Mouse (Mus musculus) heart, postnatal 25 days (tissue): ENCODE results near the gene Pde8b. TPM values are rescaled to one million over a fixed set of nuclear protein-coding genes. Genes with fewer than 3 reads are reported as not detected.

ENCODE experiments used
- DNase-seq: peaks from one replicate; pipeline ENCODE4 v3.0.0; 2022; ENCODE audit warnings: low spot score
- intact Hi-C: fragments of 180-260 bp; cut with DNase I; formaldehyde crosslinking; loops from one replicate; pipeline ENCODE4 v1.15.1; 2025
- total RNA-seq, 2 experiments: library from RNA; stranded (reverse); gene quantifications; 2 replicates each; pipeline ENCODE4 v1.2.3; 2021

The Pde8b gene
- total RNA-seq, 2 experiments from 2014 or later, result 3.4 to 3.9 TPM

DNA sequence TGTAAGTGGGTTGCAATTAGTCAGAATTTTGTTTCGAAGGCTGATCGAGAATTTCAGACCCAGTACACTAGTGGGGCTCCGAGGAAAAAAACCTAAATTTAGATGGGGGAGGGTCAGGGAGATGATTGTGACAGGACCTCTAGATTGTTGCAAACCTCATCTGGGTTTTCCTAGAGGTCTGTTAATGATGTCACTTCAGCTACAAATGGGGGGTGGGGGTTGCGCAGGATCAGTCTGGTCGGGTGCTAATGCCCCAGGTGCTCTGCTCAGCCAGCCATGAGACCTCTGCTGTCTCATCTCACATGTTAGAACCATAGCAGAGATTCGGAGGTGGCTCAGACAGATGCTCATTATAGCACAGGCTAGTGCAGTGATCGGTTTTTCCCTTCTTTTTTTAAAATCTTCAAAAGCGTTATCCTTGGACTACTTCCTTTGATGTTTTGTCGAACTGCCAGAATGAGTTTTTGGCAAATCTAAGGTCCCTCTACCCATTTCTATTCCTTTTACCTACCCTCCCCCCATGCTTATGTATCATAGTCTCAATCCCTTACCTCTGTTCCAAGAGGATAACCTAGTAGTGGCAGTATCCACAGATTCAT is 209.9 kb downstream of the Pde8b start:
- DNase-seq, result no peak
- intact Hi-C loops, result no loop called here

- intact Hi-C loops, result no loop called here
- DNase-seq, result no peak
Measured at GRCm38 (mm10) chr13:95038200-95038599, 211.9 kb downstream of the Pde8b start.

DNA sequence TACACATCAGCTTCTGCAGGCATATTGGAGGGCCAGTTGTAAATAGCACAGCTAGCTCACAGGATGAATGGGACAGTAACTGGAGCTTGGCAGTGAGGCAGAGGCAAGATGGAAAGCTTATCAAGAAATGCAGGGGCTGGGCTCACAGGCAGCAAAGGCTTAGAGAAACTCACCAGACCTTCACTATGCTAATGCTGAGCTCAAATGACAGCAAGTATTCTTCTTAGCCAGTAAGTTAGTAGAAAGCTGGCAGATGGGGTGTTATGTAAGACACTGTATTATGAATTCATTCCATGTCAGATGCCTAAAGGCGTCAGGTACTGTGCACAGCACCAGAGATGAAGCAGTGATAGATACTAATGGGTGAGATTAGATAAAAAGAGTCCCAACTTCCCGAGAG is 215.4 kb downstream of the Pde8b start:
- intact Hi-C loops, result no loop called here

DNA sequence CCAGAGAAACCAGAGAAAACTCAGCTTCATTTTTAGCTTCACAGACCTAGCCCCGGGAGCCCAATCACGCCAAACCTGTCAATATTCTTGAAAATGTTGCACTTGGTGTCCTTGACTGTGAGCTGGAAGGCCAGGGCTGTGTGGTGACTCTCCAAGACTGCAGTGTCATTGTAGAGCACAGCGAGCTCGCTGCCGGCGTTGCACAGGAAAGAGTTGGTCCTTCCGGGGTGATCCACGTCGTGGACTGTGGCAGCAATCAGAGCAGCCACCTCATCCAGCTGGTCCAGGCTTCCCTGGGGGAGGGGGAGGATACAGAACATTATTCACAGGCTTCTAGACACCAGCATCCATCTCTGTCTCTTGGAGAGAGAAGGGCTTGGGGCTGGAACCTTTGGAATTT is 216.0 kb downstream of the Pde8b start:
- intact Hi-C loops, result no loop called here
- no peak for DNase-seq

More for the DNA sequence above, 215.4 kb downstream of the Pde8b start:
- no peak for DNase-seq

- no peak for DNase-seq
- intact Hi-C loops, result no loop called here
Measured at GRCm38 (mm10) chr13:95032973-95033372, 217.2 kb downstream of the Pde8b start.

GRCm38 (mm10) chr13:95032127-95032831 is 217.9 kb downstream of the Pde8b start:
- DNase-seq, result no peak
- intact Hi-C loops, result no loop called here

GRCm38 (mm10) chr13:95030828-95031227 is 219.3 kb downstream of the Pde8b start:
- no peak for DNase-seq
- intact Hi-C loops, result no loop called here

- no peak for DNase-seq
- intact Hi-C loops, result no loop called here
Measured at GRCm38 (mm10) chr13:95020216-95020615, 229.9 kb downstream of the Pde8b start.

GRCm38 (mm10) chr13:95019345-95019744 is 230.8 kb downstream of the Pde8b start:
- intact Hi-C loops, result loop anchor here (2.0 kb wide), 1 partner anchor 269 kb away; no protein-coding TSS in a partner anchor
- DNase-seq, result no peak

DNA sequence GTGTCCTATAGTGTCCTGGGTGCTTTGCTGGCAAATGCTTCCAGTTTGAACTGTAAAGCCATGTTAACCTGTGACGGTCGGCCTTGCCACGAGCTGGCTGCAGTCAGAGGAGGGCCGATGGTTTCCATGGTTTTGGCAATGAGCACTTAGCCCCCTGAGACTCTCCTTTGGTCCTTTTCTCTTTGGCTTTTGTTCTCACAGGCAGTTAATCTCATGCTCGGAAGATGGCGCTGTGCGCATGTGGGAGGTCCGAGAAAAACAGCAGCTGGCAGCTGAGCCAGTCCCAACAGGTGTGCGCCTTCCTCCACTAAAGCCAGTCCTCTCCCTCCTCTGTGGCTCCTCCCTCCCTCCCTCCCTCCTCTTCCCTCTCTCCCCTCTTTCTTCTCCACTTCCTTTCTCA is 232.2 kb downstream of the Pde8b start:
- no peak for DNase-seq
- intact Hi-C loops, result loop anchor here (1.0 to 2.0 kb wide), 2 partner anchors 271 to 328 kb away; no protein-coding TSS in a partner anchor

GRCm38 (mm10) chr13:95017278-95017677 is 232.9 kb downstream of the Pde8b start:
- no peak for DNase-seq
- intact Hi-C loops, result no loop called here

- DNase-seq, result no peak
- intact Hi-C loops, result no loop called here
Measured at GRCm38 (mm10) chr13:95011546-95012257, 238.4 kb downstream of the Pde8b start.

DNA sequence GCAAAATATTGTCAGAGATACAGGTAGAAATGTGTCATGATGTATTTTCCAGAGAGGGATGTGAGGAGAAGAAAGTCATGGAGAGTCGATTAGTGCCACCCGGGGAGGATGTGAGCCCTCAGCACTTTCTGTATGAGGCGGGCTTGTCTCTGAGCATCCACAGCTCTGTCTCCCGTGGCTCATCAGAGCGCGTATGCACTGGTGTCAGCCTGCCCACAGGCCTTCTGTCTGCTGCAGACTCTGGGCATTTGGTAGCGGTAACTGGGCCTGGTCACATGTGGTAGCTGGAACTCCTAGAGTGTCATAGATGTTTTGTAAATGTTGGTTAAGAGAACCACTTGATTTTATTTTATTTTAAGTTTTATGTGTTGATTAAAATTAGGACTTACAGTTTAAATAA is 240.9 kb downstream of the Pde8b start:
- intact Hi-C loops, result no loop called here
- no peak for DNase-seq

DNA sequence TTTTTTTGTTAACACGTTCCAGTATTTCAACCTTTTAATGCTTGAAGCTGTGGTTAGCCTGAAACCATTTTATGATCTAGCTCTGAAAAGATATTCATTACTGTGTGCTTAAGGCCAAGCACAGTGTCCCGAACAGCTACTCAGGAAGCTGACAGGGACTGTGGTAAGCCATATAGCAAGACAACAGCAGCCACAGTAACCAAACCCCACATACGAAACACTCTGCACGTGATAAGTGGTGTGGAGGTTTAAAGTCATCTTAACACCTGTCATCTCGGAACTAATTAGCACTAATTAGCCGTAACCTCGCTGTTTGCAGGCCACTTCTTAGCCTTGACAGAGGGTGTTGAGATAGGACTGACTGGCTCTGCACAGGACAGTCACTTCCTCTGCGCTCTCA is 242.9 kb downstream of the Pde8b start:
- DNase-seq, result no peak
- intact Hi-C loops, result no loop called here

- no peak for DNase-seq
- intact Hi-C loops, result no loop called here
Measured at GRCm38 (mm10) chr13:94990516-94990915, 259.6 kb downstream of the Pde8b start.

GRCm38 (mm10) chr13:94979081-94979480 is 271.1 kb downstream of the Pde8b start:
- no peak for DNase-seq
- intact Hi-C loops, result no loop called here

DNA sequence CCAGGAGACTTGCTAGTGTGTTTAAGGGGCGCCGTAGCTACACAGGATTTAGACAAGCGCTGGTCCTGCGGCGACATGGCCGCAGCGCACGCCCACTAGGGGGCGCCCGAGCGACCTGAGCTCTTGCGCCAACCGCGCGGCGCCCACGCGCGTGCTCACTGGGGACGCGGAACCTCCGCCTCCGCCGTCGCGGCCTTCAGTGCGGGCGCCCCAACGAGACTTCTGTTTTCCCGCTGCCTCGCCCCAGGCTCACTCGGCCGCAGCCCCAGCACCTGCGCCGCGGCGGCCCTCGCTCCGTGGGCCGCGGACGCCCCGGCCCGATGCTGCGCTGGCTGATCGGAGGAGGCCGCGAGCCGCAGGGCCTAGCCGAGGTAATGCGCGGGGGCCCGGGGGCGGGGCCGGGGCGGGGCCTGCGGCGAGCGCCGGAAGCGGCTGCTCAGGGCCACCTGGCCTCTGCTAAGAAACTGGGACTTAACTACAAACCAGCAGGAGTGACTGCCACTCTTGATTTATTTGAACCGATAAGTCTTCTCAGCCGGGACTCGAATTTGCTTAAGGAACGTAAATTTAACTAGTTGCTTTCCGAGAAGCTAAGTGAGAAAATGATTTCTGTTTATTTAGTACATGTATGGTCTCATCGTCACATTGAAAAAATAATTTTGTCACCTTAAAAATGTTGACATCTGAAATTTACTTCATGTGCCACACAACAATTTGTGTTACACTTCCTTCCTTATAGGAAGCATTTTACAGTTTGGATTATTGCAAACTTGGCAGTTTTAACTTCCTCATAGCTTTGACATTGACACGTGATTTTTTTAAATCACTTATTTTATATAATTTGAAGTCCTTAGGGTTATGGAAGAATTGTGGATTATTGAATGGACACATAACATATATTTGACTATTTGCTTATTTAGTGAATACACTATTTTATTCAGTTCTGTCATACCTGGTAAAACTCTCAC is 273.6 kb downstream of the Pde8b start, which contains the start of gene Wdr41:
Gene Wdr41, plus strand, starts transcription at position 126 of the 968 bp plus-strand sequence.
- peak; percentile 79 for DNase-seq
- intact Hi-C loops, result no loop called here

DNA sequence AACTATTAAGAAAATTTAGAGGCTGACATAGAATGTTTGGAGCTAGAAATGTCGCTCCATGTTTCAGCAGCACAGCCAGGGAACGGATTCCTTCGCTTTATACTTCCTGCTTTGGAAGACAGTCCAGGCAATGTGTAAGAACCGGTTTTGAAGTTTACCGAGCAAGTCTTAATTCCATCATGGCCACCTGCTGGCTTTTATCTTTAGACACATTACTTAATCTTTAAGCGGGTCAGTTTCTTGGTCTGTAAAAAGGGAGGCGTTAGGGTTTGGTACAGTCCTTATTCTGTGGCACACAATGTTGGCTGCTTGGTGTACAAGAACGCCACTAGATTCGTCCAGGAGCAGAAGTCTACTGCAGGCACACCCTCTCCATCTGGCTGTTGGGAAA is 274.3 kb downstream of the Pde8b start:
- DNase-seq, result no peak
- intact Hi-C loops, result no loop called here
